8 mouse cellular contexts compared by ENCODE assay signal in genomic region chr2:29252059-29252598, GRCm38 (mm10). TPM values are rescaled to one million over a fixed set of nuclear protein-coding genes. Genes with fewer than 3 reads are reported as not detected.
DNase-seq lines count a peak whose midpoint lies in the region; ATAC-seq and TF ChIP-seq lines count a peak whose summit lies in the region.

No protein-coding gene starts in this region.

- no peak overlapping the region for H3K27ac ChIP-seq in heart, embryonic 11.5 days (ENCODE audit: low read depth, low read length)
- 0 out of 2 replicates have a peak overlapping the region, but pooled peaks have one; percentile 8 for H3K27ac ChIP-seq in kidney, postnatal 0 days

- under 1% methylated on average over 37 of the region's 49 CpGs for WGBS in heart, embryonic 11.5 days (ENCODE audit: insufficient replicate concordance)
- under 1% methylated on average over 49 of the region's 49 CpGs for WGBS in kidney, postnatal 0 days

- TF ChIP-seq CTCF in kidney, postnatal 0 days (IDR thresholded peaks at IDR 0.05; ENCODE audit: low read depth): peak; percentile 32; the same call in 1 of the 2 replicates

- peaks cover 10% of the 10 kb centered on the region for H3K4me1 ChIP-seq in heart, embryonic 11.5 days (ENCODE audit: control insufficient read depth, insufficient read depth, low read length)
- peaks cover 27% of the 10 kb centered on the region; the same call in 1 of the 2 replicates for H3K4me1 ChIP-seq in kidney, postnatal 0 days (replicated peaks; ENCODE audit: insufficient read depth, low read length)

- peak; percentile 26 to 61 for DNase-seq in urinary bladder, adult 18-20 months (ENCODE audit: low spot score in 2 of 2)
- DNase-seq in urinary bladder, postnatal 10 days (ENCODE audit: low spot score): no peak
- peak; percentile 71 for DNase-seq in embryo, embryonic 11 days
- peak; percentile 53 for DNase-seq in kidney, postnatal 0 days (ENCODE audit: low spot score)
- DNase-seq in lung, postnatal 25 days (ENCODE audit: low spot score): peak; percentile 23
- peak; percentile 65 for DNase-seq in retina, postnatal 1 day
- DNase-seq in yolk sac, embryonic 10.5 days (ENCODE audit: low spot score): peak; percentile 23

- ATAC-seq in heart, embryonic 11.5 days (replicated peaks; ENCODE audit: insufficient number of reproducible peaks, low FRiP score, low TSS enrichment): no peak
- peak; percentile 26; the same call in 1 of the 2 replicates for ATAC-seq in kidney, postnatal 0 days (replicated peaks; ENCODE audit: low FRiP score, low read depth)

- H3K9ac ChIP-seq in heart, embryonic 11.5 days (ENCODE audit: low read depth, low read length): peak overlapping the region; percentile 59
- H3K9ac ChIP-seq in kidney, postnatal 0 days (ENCODE audit: low read depth, low read length): peak overlapping the region; percentile 65

- peaks cover 88% of the 10 kb centered on the region for H3K27me3 ChIP-seq in heart, embryonic 11.5 days (ENCODE audit: control insufficient read depth, insufficient read depth, low read length)
- peaks cover 64% of the 10 kb centered on the region for H3K27me3 ChIP-seq in kidney, postnatal 0 days (ENCODE audit: insufficient read depth, low read length)

- H3K4me3 ChIP-seq in heart, embryonic 11.5 days (ENCODE audit: low read depth, low read length): peak overlapping the region; percentile 59
- peak overlapping the region; percentile 72 for H3K4me3 ChIP-seq in kidney, postnatal 0 days (replicated peaks; ENCODE audit: low read depth, low read length)

- peak overlapping the region; percentile 99 for H3K4me2 ChIP-seq in heart, embryonic 11.5 days
- H3K4me2 ChIP-seq in kidney, postnatal 0 days (ENCODE audit: low read length): peak overlapping the region; percentile 99

- no peaks in the 10 kb centered on the region for H3K36me3 ChIP-seq in heart, embryonic 11.5 days (ENCODE audit: control insufficient read depth, insufficient read depth, low read length)
- H3K36me3 ChIP-seq in kidney, postnatal 0 days (ENCODE audit: insufficient read depth, low read length): no peaks in the 10 kb centered on the region

- H3K9me3 ChIP-seq in heart, embryonic 11.5 days (replicated peaks; ENCODE audit: control insufficient read depth, low read length): no peaks in the 10 kb centered on the region
- no peaks in the 10 kb centered on the region for H3K9me3 ChIP-seq in kidney, postnatal 0 days (replicated peaks; ENCODE audit: low read length)

RNA-seq across cellular contexts. Expression of gene Ntng2, which starts 0.7 kb away (rescaled TPM):
- polyA plus RNA-seq in heart, embryonic 11.5 days (2014; fragmentation: Nextera tagmentation; extraction: Ambion mirVana): 0.23 TPM in 1 of 2 replicates, not detected in the other
- 2.4 TPM in 2 replicates for polyA plus RNA-seq in kidney, postnatal 0 days (2015; fragmentation: Nextera tagmentation; extraction: Ambion mirVana)
